Mouse (Mus musculus) gastrocnemius, adult 2 months (tissue): ENCODE data around the gene Kctd15. TPM values are rescaled to one million over a fixed set of nuclear protein-coding genes. Genes with fewer than 3 reads are reported as not detected.

Experiments
- DNase-seq: peaks from one replicate; pipeline ENCODE4 v3.0.0; 2022
- H3K27ac ChIP-seq: fragments of 200-600 bp; 2 replicates; pipeline ENCODE4 v1.8.1; 2022; ENCODE audit warnings: mild to moderate bottlenecking
- H3K4me3 ChIP-seq: fragments of 200-600 bp; 2 replicates; pipeline ENCODE4 v1.8.1; 2022; ENCODE audit warnings: mild to moderate bottlenecking, moderate library complexity
- CTCF ChIP-seq: fragments of 200-600 bp; IDR thresholded peaks from 2 replicates; pipeline ENCODE4 v1.8.1; 2022; ENCODE audit warnings: antibody characterized with exemption, mild to moderate bottlenecking, moderate library complexity
- intact Hi-C: fragments of 180-260 bp; cut with DNase I; formaldehyde crosslinking; loops from one replicate; pipeline ENCODE4 v1.15.1; 2025
- total RNA-seq, 2 experiments: library from RNA; stranded (reverse); gene quantifications; 2 replicates each; pipeline ENCODE4 v1.2.3; 2021

Gene Kctd15
- total RNA-seq, 2 experiments from 2014 or later = 41.4 to 47.1 TPM

DNA sequence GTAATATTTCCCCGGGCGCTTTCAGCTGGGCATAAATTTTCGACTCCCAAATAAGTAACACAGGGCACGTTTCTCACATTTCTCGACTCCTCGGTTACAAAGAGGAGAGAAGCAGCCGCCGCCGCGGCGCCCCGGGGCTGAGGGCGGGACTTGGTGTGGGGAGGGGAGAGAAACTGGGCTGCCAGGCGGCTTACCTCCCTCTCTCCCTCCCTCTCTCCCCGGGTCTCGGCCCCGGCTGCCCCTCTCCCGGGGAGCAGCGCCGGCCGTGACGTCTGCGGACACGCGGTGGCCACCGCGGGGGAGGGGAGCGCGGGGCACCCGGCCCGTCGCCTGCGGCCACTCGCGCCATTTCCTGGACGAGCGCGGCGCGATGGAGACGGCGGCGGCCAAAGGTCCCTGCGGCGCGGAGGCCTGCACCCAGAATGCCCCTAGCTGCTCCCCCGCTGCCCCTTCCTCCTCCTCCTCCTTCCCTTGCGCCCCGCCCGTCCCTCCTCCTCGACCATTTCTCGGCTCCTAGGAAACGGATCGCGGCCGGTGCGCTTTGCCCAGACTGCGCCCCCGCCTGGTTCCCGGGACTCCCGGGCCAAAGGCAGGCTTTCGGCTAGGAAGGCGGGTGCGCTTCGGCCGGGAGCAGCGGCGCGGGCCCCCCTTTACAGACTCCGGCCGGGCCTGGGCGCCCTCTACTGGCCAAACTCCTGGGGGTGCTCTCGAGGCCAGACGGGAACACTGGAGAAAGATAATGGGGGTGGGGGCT lies 1.3 kb downstream of the Kctd15 start:
- intact Hi-C loops = loop anchor here (1.0 to 5.0 kb wide), 4 partner anchors 38 to 263 kb away; partner anchors contain the start of gene Lsm14a
- Histone ChIP-seq H3K4me3 (peak overlapping the region; percentile 90), H3K27ac (peak overlapping the region; percentile 96)
- peak; percentile 95 for DNase-seq
- TF ChIP-seq CTCF = peak; percentile 92

DNA sequence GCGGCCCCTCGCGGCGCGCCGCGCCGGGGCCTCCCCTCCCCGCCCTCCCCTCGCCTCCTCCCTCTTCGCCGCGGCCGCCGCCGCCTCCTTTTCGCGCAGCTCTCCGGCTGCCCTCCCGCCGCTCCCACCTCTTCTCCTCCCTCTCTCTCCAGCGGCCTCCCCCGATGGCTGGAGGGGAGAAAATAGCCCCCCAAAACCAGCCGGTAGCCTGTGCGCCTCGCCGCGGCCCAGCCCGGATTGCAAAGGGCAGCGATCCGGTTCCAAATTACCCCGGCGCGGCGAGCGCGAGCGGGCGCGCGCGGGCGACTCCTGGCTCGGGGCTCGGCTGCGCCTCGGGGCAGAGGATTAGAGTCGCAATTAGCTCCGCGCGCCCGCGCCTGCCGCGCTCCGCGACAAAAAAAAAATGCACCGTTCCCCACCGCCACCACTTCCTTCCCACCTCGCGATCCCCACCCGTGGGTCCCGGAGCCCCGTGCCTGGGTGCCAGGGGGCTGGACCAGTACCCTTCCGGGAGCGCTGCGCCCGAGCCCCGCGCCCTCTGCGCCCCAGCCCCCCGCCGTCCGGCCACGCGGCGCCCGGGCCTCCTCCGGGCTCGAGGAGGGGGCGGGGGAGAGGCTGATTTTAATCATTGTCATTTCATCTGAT lies 2.0 kb downstream of the Kctd15 start:
- intact Hi-C loops = loop anchor here (1.0 to 5.0 kb wide), 4 partner anchors 37 to 262 kb away; partner anchors contain the start of gene Lsm14a
- DNase-seq = peak; percentile 86
- TF ChIP-seq CTCF = no peak
- Histone ChIP-seq H3K4me3 (peak overlapping the region; percentile 90), H3K27ac (peak overlapping the region; percentile 96)

DNA sequence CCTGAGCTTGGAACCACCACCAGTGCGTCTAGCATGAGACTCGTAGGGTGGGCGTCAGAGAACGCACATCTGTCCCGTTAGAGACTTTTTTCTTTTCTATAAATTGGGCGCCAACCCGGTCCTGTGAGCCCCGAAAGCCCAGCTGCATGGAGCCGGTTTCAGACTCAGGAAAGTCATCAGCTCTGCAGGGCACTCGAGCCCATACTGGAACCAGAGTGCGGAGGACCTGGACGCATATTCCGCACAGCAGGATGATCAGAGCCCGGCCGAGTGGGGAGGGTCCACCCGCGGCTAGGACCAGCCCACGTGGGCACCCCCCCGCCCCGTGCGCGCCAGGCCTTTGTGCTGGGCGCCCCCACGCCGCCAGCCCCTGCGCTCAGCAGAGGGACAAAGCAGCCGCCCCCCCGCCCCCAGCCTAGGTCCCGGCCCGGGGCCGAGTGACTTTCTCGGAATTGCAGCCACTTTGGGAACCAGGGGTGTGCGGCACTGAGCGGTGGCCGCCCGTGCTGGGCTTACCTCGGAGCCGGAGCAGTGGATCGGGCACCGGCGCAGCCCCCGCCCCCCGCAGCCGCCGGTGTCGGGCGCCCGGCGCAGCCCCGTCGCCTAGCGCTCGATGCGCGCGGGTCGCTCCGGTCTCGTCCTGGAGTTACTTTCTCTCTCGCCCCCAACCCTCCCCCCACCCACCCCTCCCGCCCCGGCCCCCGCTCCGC lies 2.6 kb downstream of the Kctd15 start:
- H3K27ac ChIP-seq = peak overlapping the region; percentile 96
- no peak for TF ChIP-seq CTCF
- DNase-seq = peak; percentile 73
- intact Hi-C loops = loop anchor here (2.0 kb wide), 1 partner anchor 23 kb away; no protein-coding TSS in a partner anchor
- H3K4me3 ChIP-seq = peak overlapping the region; percentile 90

DNA sequence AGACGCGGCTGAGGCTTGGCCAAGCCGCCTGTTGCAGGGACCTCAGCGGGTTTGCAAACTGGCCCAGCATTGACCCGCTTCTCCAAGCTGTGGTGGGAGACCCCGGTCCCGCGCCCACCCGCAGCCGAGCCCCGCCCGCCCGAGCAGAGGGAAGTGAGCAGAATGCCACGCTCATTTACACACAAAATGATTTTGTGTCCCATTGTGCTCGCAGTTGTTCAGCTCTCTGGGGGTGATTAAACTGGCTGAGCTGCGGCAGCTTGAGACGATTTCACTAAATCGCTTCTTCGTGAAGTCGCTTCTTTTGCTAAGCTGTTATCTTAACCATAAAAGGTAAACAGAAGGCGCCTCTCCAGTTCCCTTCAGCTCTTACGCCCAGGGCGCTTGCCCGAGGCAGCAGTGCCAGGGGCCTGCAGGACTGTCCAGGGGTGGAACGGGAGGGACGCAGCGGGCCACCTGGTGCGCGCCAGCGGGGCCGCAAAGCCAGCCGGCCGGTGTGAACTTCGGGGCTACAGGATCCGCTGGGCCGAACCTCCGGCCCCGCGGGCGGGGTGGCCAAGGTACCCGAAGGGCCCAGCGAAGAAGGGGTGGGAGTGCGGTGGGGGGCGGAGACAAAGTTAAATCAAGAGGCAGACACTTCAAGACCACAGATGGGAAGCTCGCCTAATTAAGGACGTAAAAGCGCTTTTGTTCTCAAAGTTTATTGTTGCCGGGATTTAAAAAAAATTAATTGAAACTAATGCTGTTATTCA lies 3.6 kb downstream of the Kctd15 start:
- peak overlapping the region; percentile 96 for H3K27ac ChIP-seq
- peak; percentile 90 for DNase-seq
- H3K4me3 ChIP-seq = peak overlapping the region; percentile 90
- no peak for TF ChIP-seq CTCF
- intact Hi-C loops = loop anchor here (2.0 kb wide), 1 partner anchor 22 kb away; no protein-coding TSS in a partner anchor

DNA sequence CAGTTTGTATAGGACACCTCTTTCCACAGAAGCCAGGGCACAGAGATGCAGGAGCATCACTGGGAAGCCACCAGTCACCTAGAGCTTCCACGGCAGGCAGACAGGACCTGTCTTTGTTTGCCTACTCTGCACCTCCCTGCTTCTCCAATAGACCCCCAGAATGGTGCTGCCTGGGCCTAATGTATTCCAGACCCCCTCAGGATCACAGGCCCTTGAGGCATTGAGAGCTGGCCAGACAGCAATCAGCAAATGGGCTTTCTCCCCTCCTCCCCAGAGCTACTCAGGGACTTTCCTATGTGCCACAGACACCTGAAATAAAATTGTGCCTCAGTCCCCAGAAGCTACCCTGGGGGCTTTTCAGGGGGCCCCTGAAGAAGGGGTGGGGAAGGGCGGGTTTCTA lies 5.2 kb downstream of the Kctd15 start:
- Histone ChIP-seq H3K4me3 (peak overlapping the region; percentile 20; the same call in 1 of the 2 replicates), H3K27ac (peak overlapping the region; percentile 49; the same call in 1 of the 2 replicates)
- DNase-seq = no peak
- intact Hi-C loops = no loop called here
- TF ChIP-seq CTCF = no peak

DNA sequence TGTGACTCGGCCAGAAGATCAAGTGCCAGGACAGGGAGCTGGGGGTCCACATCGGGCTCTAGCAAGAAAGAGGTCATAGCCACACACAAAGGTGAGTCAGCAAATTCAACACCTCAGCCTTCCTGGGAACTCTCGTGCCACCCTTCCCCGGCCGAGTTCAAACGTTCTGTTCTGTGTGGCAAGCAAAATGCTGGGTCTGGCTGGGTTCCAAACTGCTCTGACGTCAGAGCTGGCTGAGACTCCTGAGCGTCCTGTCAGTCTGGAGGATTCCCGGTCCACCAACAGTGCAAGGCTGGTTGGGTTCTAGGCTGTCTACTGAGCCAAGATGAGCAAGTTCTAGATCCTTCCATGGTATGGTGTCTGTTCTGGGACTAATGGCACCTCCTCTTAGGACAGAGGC lies 9.5 kb downstream of the Kctd15 start:
- intact Hi-C loops = loop anchor here (2.0 to 10.0 kb wide), 2 partner anchors 14 to 432 kb away; no protein-coding TSS in a partner anchor
- H3K27ac ChIP-seq = peak overlapping the region; percentile 77
- peak; percentile 86 for DNase-seq

DNA sequence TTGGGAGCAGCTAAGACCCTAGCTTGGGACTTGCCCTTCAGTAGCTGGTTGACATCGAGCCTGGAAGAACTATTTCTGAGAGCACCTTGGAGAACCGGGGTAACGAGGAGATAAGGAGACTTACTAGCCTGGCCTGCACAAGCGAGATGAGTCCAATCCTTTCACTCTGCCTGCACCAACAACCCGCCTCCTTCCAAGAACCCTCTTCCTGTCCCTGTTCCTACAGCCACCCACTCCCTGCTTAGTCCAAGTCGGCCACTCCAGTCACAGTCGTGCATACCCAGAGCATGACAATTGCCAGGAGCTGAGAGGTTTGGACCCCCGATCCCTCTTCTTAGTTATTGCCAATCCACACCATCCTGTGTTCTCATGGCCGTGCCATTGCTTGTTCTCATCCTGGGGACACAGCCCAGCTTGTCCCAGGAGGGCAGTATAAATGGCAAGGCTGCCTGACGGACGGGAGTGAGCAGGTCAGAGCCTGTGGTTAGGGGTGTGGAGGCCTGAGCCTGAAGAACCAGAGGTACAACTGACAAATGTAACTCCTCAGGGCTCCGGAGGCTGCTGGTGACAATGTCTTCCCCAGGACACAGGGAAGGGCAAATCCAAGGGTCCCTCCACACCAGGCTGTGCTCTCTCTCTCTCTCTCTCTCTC lies 10.3 kb downstream of the Kctd15 start:
- no peak for TF ChIP-seq CTCF
- Histone ChIP-seq H3K4me3 (no peak overlapping the region; the same call in 1 of the 2 replicates), H3K27ac (peak overlapping the region; percentile 77)
- DNase-seq = no peak
- intact Hi-C loops = loop anchor here (2.0 to 10.0 kb wide), 2 partner anchors 13 to 431 kb away; no protein-coding TSS in a partner anchor

More for the DNA sequence above, 9.5 kb downstream of the Kctd15 start:
- TF ChIP-seq CTCF = no peak
- peak overlapping the region; percentile 23 for H3K4me3 ChIP-seq

DNA sequence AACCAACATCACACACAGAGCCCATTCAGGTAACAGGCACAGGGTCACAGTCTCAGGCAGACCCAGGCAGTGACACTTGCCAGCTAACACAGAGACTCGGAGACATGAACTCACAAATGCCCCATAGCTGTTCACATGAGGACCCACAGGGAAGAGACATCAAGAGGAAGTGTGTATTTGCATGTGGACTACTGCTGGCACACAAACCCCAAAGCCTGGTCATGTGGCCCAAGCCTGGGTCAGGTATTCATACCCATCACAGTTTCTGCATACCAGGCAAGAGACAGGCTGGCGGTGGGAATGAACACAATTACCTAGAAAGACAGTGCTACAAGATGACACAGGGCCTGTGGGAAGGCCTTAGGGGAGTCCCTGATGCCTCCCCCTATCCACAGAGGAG lies 10.9 kb downstream of the Kctd15 start:
- DNase-seq = no peak
- intact Hi-C loops = loop anchor here (2.0 to 10.0 kb wide), 2 partner anchors 13 to 431 kb away; no protein-coding TSS in a partner anchor
- no peak for TF ChIP-seq CTCF
- no peak overlapping the region for H3K4me3 ChIP-seq
- peak overlapping the region; percentile 77 for H3K27ac ChIP-seq

GRCm38 (mm10) chr7:34644591-34644990 lies 11.9 kb downstream of the Kctd15 start:
- no peak for TF ChIP-seq CTCF
- peak overlapping the region; percentile 56; the same call in 1 of the 2 replicates for H3K27ac ChIP-seq
- no peak overlapping the region for H3K4me3 ChIP-seq
- intact Hi-C loops = loop anchor here (10.0 kb wide), 1 partner anchor 430 kb away; no protein-coding TSS in a partner anchor
- no peak for DNase-seq

DNA sequence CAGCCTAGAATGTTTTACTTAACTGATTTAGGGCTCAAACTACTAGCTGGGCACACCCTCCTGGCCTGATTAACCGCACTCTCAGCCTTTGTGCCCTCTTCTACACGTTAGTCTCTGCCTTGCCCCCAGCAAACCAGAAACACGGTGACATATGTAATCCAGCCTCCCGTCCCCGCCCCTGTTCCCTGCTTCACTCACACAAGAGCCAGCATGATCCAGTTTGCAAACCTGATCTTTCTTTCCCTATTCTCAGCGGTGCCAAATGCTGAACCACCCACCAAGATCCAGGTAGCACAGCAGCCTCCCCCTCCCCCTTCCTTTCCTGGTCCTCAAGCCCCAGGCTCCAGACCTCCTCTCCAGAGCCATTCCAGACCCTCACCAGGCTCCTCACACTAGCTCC lies 13.2 kb downstream of the Kctd15 start:
- intact Hi-C loops = loop anchor here (10.0 kb wide), 1 partner anchor 429 kb away; no protein-coding TSS in a partner anchor

GRCm38 (mm10) chr7:34641968-34642367 lies 14.6 kb downstream of the Kctd15 start:
- DNase-seq = no peak
- no peak overlapping the region for H3K4me3 ChIP-seq
- intact Hi-C loops = loop anchor here (10.0 kb wide), 1 partner anchor 427 kb away; no protein-coding TSS in a partner anchor
- no peak overlapping the region for H3K27ac ChIP-seq
- no peak for TF ChIP-seq CTCF

More for the DNA sequence above, 13.2 kb downstream of the Kctd15 start:
- Histone ChIP-seq H3K27ac (peak overlapping the region; percentile 56), H3K4me3 (no peak overlapping the region)
- TF ChIP-seq CTCF = no peak
- DNase-seq = no peak
